Mouse (Mus musculus) embryonic fibroblast, embryonic 13.5 days (primary cell): ENCODE results near the gene Arpp21. TPM values are rescaled to one million over a fixed set of nuclear protein-coding genes. Genes with fewer than 3 reads are reported as not detected.

ENCODE experiments used
- H3K27ac ChIP-seq: 2 replicates; pipeline ENCODE4 v1.5.1; 2012; ENCODE audit warnings: low read length, control low read depth, inconsistent platforms; ENCODE audit not compliant: insufficient read depth
- H3K4me1 ChIP-seq: 2 replicates; pipeline ENCODE4 v1.6.1; 2011; ENCODE audit warnings: low read length; ENCODE audit not compliant: control insufficient read depth, insufficient read depth
- H3K4me3 ChIP-seq: 2 replicates; pipeline ENCODE4 v1.5.1; 2011; ENCODE audit warnings: mild to moderate bottlenecking, control low read depth, low read length; ENCODE audit not compliant: insufficient read depth
- CTCF ChIP-seq: IDR thresholded peaks from 2 replicates; pipeline ENCODE4 v1.5.1; 2011; ENCODE audit warnings: mild to moderate bottlenecking, control low read depth, low read length, moderate library complexity, borderline replicate concordance; ENCODE audit not compliant: insufficient read depth
- POLR2A ChIP-seq: IDR thresholded peaks from 2 replicates; pipeline ENCODE4 v1.6.1; 2011; ENCODE audit warnings: low read depth, mild to moderate bottlenecking, control low read depth, low read length, moderate library complexity
- polyA plus RNA-seq: library from polyadenylated mRNA; stranded (reverse); fragments of >200 nt; gene quantifications from 2 replicates; pipeline ENCODE4 v1.2.4, GENCODE M21; 2011; ENCODE audit warnings: low read depth; ENCODE audit not compliant: missing spikeins, insufficient read length

Arpp21 gene
- polyA plus RNA-seq, 1 experiment, result not detected

- Histone ChIP-seq H3K27ac (no peak overlapping the region), H3K4me1 (no peaks in the 10 kb centered on the region), H3K4me3 (no peak overlapping the region)
- TF ChIP-seq CTCF (no peak), POLR2A (no peak)
Observed at GRCm38 (mm10) chr9:112102852-112103192, 132.9 kb downstream of the Arpp21 start.

- TF ChIP-seq CTCF, result no peak
- no peak for TF ChIP-seq POLR2A
- Histone ChIP-seq H3K4me1 (no peaks in the 10 kb centered on the region), H3K4me3 (no peak overlapping the region)
Observed at GRCm38 (mm10) chr9:112102155-112102851, 133.4 kb downstream of the Arpp21 start.

GRCm38 (mm10) chr9:112100841-112101595 lies 134.7 kb downstream of the Arpp21 start:
- TF ChIP-seq CTCF, result no peak
- TF ChIP-seq POLR2A, result no peak
- H3K27ac ChIP-seq, result no peak overlapping the region
- H3K4me3 ChIP-seq, result no peak overlapping the region
- H3K4me1 ChIP-seq, result no peaks in the 10 kb centered on the region

More at GRCm38 (mm10) chr9:112102155-112102851, 133.4 kb downstream of the Arpp21 start:
- no peak overlapping the region for H3K27ac ChIP-seq

DNA sequence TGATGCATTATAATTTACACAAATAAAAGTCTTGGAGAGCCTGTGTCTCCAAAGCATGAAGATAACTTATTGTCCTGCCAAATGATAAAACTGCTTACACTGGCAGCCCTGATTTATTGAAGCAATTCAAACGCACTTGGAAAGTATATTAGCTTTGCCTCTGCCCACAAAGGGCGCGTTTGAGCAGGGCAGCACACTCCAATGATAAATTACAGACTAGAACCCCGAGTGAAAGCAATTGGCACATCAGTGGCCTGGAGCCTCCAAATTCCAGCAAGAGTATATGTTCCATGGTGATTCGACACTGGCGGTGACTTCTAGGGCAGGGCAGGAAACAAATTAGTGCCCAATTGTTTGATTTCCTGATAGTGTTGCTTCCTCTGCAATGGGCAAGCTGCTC lies 137.5 kb downstream of the Arpp21 start:
- Histone ChIP-seq H3K4me1 (no peaks in the 10 kb centered on the region), H3K27ac (no peak overlapping the region), H3K4me3 (no peak overlapping the region)
- no peak for TF ChIP-seq POLR2A
- TF ChIP-seq CTCF, result no peak

- Histone ChIP-seq H3K27ac (no peak overlapping the region), H3K4me1 (no peaks in the 10 kb centered on the region), H3K4me3 (no peak overlapping the region)
- TF ChIP-seq CTCF, result no peak
- no peak for TF ChIP-seq POLR2A
Observed at GRCm38 (mm10) chr9:112095708-112096107, 140.0 kb downstream of the Arpp21 start.

DNA sequence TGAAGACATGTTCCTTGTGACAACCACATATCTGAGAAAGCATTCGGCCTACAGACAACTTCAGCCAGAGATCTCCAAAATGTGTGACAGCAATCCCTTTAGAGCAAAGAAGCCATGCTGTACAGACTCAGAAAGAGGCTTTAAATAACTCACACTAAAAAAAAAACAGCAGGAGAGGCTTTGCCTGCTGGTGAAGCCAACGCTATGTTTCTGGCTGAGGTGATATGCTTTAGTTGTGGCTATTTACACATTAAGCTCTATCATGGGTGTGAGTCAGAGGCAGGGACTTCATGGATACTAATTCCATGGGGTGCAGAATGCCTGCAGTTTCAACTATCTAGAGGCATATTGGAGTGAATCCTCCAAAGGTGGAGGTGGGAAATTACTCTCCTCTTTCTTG lies 140.5 kb downstream of the Arpp21 start:
- Histone ChIP-seq H3K4me3 (no peak overlapping the region), H3K4me1 (no peaks in the 10 kb centered on the region), H3K27ac (no peak overlapping the region)
- no peak for TF ChIP-seq POLR2A
- TF ChIP-seq CTCF, result no peak

DNA sequence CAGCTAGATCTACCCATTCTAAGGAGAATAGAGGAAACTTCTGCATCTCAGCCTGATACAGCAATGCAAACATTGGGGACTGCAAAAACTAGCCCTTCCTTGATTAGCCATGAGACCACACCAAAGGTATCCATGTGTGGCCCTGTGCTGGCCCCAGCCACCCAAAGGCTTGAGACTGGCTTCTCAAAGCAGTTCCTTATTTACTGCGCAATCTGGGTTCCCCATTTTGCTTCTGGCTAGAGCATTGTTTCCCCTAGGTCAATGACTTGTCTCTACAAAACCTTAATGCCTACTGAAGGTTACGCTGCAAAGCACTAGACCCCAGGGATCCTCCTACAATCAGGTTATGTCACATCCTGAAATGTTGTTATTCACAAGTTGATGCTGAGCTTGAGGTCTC lies 156.8 kb downstream of the Arpp21 start:
- Histone ChIP-seq H3K27ac (no peak overlapping the region), H3K4me3 (no peak overlapping the region), H3K4me1 (no peaks in the 10 kb centered on the region)
- no peak for TF ChIP-seq POLR2A
- no peak for TF ChIP-seq CTCF

GRCm38 (mm10) chr9:112078453-112078852 lies 157.3 kb downstream of the Arpp21 start:
- no peak for TF ChIP-seq POLR2A
- H3K27ac ChIP-seq, result no peak overlapping the region

GRCm38 (mm10) chr9:112075273-112075672 lies 160.5 kb downstream of the Arpp21 start:
- no peak overlapping the region for H3K27ac ChIP-seq
- H3K4me1 ChIP-seq, result no peaks in the 10 kb centered on the region
- TF ChIP-seq POLR2A, result no peak
- no peak for TF ChIP-seq CTCF
- no peak overlapping the region for H3K4me3 ChIP-seq

More at GRCm38 (mm10) chr9:112078453-112078852, 157.3 kb downstream of the Arpp21 start:
- no peaks in the 10 kb centered on the region for H3K4me1 ChIP-seq
- H3K4me3 ChIP-seq, result no peak overlapping the region

- H3K4me1 ChIP-seq, result no peaks in the 10 kb centered on the region
- H3K27ac ChIP-seq, result no peak overlapping the region
- TF ChIP-seq POLR2A, result no peak
- TF ChIP-seq CTCF, result no peak
- H3K4me3 ChIP-seq, result no peak overlapping the region
Observed at GRCm38 (mm10) chr9:112074872-112075271, 160.9 kb downstream of the Arpp21 start.
